Mouse (Mus musculus): Measurements from ENCODE around the gene Dph1. TPM values are rescaled to one million over a fixed set of nuclear protein-coding genes. Genes with fewer than 3 reads are reported as not detected.

The Dph1 gene
- total RNA-seq, 1 experiment: 32.8 TPM

GRCm38 (mm10) chr11:75160954-75161353 lies 30.1 kb downstream of the Dph1 start:
- no peak for TF ChIP-seq MAFK (IDR thresholded peaks at IDR 0.05; ENCODE audit: insufficient read depth, low read depth, low read length)
- TF ChIP-seq CHD2 (IDR thresholded peaks at IDR 0.05; ENCODE audit: low read depth, low read length): no peak
- TF ChIP-seq ZC3H11A (IDR thresholded peaks at IDR 0.05; ENCODE audit: borderline replicate concordance, low read depth, low read length): no peak
- TF ChIP-seq HCFC1 (IDR thresholded peaks at IDR 0.05; ENCODE audit: borderline replicate concordance, insufficient read depth, low read length): no peak
- no peak for TF ChIP-seq ZNF384 (IDR thresholded peaks at IDR 0.05; ENCODE audit: low read depth, low read length)
- Histone ChIP-seq H3K4me3 (ENCODE audit: insufficient read depth in 1 of 2, low read depth in 1 of 2, low read length in 2 of 2, poor library complexity in 1 of 2, severe bottlenecking in 1 of 2) (no peak overlapping the region), H3K36me3 (ENCODE audit: control insufficient read depth, insufficient read depth, low read length, poor library complexity, severe bottlenecking) (no peaks in the 10 kb centered on the region; the same call in 1 of the 2 replicates)

DNA sequence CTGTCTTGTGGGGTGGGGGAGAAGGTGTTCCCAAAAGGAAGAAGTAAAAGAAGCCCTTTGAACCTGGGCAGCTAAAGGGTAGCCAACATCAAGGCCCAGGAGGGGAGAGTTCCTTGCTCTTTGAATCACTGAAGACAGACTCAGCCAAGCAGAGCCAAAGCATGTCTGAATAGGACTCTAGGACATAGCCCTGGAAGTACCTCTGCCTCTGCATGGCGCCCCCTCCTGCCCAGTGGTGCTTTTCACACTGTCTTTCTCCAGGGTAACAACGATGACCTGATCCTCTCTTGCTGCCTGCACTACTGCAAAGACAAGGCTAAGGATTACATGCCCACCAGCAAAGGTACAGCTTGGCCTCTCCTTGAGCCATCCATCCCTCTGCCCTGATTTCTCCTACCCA lies 31.5 kb downstream of the Dph1 start:
- in situ Hi-C loops (cut with MboI; ENCODE audit: low sequenced_read_pairs in 2 of 2, unreplicated experiment in 2 of 2): no loop called here

More at GRCm38 (mm10) chr11:75160954-75161353, 30.1 kb downstream of the Dph1 start:
- Histone ChIP-seq H3K27ac (ENCODE audit: insufficient read depth, low read depth, low read length, poor library complexity, severe bottlenecking) (no peak overlapping the region), H3K9ac (ENCODE audit: insufficient read depth, low read depth, low read length, poor library complexity, severe bottlenecking) (no peak overlapping the region), H3K9me3 (ENCODE audit: control insufficient read depth, insufficient read depth, low read depth, low read length) (no peaks in the 10 kb centered on the region), H3K4me1 (ENCODE audit: control insufficient read depth in 2 of 2, insufficient read depth in 2 of 2, low read length in 2 of 2, poor library complexity in 1 of 2) (peaks cover 0 to 7% of the 10 kb centered on the region in 2 experiments; a peak in 1 of 4 replicates)
- no peak for DNase-seq (ENCODE audit: low read depth, low spot score)
- in situ Hi-C loops (cut with MboI; ENCODE audit: low sequenced_read_pairs in 2 of 2, unreplicated experiment in 2 of 2): no loop called here

GRCm38 (mm10) chr11:75158432-75158831 lies 32.6 kb downstream of the Dph1 start:
- Histone ChIP-seq H3K9ac (ENCODE audit: insufficient read depth, low read depth, low read length, poor library complexity, severe bottlenecking) (no peak overlapping the region), H3K9me3 (ENCODE audit: control insufficient read depth, insufficient read depth, low read depth, low read length) (no peaks in the 10 kb centered on the region), H3K4me1 (ENCODE audit: control insufficient read depth in 2 of 2, insufficient read depth in 2 of 2, low read length in 2 of 2, poor library complexity in 1 of 2) (no peaks in the 10 kb centered on the region), H3K4me3 (ENCODE audit: insufficient read depth in 1 of 2, low read depth in 1 of 2, low read length in 2 of 2, poor library complexity in 1 of 2, severe bottlenecking in 1 of 2) (no peak overlapping the region), H3K27ac (ENCODE audit: insufficient read depth, low read depth, low read length, poor library complexity, severe bottlenecking) (no peak overlapping the region), H3K36me3 (ENCODE audit: control insufficient read depth, insufficient read depth, low read length, poor library complexity, severe bottlenecking) (no peaks in the 10 kb centered on the region; the same call in 1 of the 2 replicates)
- in situ Hi-C loops (cut with MboI; ENCODE audit: low sequenced_read_pairs in 2 of 2, unreplicated experiment in 2 of 2): no loop called here
- no peak for DNase-seq (ENCODE audit: low read depth, low spot score)
- TF ChIP-seq ZNF384 (IDR thresholded peaks at IDR 0.05; ENCODE audit: low read depth, low read length) (no peak), ZC3H11A (IDR thresholded peaks at IDR 0.05; ENCODE audit: borderline replicate concordance, low read depth, low read length) (no peak), MAFK (IDR thresholded peaks at IDR 0.05; ENCODE audit: insufficient read depth, low read depth, low read length) (no peak), HCFC1 (IDR thresholded peaks at IDR 0.05; ENCODE audit: borderline replicate concordance, insufficient read depth, low read length) (no peak), CHD2 (IDR thresholded peaks at IDR 0.05; ENCODE audit: low read depth, low read length) (no peak)

More for the DNA sequence above, 31.5 kb downstream of the Dph1 start:
- no peaks in the 10 kb centered on the region for H3K4me1 ChIP-seq (ENCODE audit: control insufficient read depth in 2 of 2, insufficient read depth in 2 of 2, low read length in 2 of 2, poor library complexity in 1 of 2)
- no peak overlapping the region for H3K27ac ChIP-seq (ENCODE audit: insufficient read depth, low read depth, low read length, poor library complexity, severe bottlenecking)
- DNase-seq (ENCODE audit: low read depth, low spot score): no peak
- no peak for TF ChIP-seq CHD2 (IDR thresholded peaks at IDR 0.05; ENCODE audit: low read depth, low read length)
- peak; percentile 4; the same call in 1 of the 2 replicates for TF ChIP-seq ZC3H11A (IDR thresholded peaks at IDR 0.05; ENCODE audit: borderline replicate concordance, low read depth, low read length)
- no peaks in the 10 kb centered on the region; the same call in 1 of the 2 replicates for H3K36me3 ChIP-seq (ENCODE audit: control insufficient read depth, insufficient read depth, low read length, poor library complexity, severe bottlenecking)
- no peak overlapping the region for H3K9ac ChIP-seq (ENCODE audit: insufficient read depth, low read depth, low read length, poor library complexity, severe bottlenecking)
- H3K4me3 ChIP-seq (ENCODE audit: insufficient read depth in 1 of 2, low read depth in 1 of 2, low read length in 2 of 2, poor library complexity in 1 of 2, severe bottlenecking in 1 of 2): no peak overlapping the region
- H3K9me3 ChIP-seq (ENCODE audit: control insufficient read depth, insufficient read depth, low read depth, low read length): no peaks in the 10 kb centered on the region

DNA sequence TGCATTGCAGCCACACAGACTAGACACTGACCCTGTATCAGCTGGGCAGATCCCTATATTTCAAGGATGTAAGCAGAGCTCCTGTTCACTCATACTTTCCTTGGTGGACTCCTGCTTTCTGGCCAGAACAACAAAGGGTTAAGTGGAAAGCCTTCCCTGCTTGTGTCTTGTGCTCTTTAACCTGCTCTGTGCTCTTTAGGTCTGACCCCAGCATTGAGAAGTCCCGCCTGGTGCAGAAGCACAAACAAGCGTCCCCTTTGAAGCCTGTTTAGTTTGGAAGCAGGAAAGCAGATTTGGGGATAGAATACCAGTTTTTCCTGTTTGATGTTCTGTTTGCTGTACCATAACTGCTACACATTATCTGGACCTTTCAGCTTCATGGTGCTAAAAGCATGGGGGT lies 33.1 kb downstream of the Dph1 start:
- TF ChIP-seq ZNF384 (IDR thresholded peaks at IDR 0.05; ENCODE audit: low read depth, low read length) (no peak), ZC3H11A (IDR thresholded peaks at IDR 0.05; ENCODE audit: borderline replicate concordance, low read depth, low read length) (no peak)
- Histone ChIP-seq H3K36me3 (ENCODE audit: control insufficient read depth, insufficient read depth, low read length, poor library complexity, severe bottlenecking) (no peaks in the 10 kb centered on the region; the same call in 1 of the 2 replicates), H3K9ac (ENCODE audit: insufficient read depth, low read depth, low read length, poor library complexity, severe bottlenecking) (no peak overlapping the region), H3K27ac (ENCODE audit: insufficient read depth, low read depth, low read length, poor library complexity, severe bottlenecking) (no peak overlapping the region), H3K4me1 (ENCODE audit: control insufficient read depth in 2 of 2, insufficient read depth in 2 of 2, low read length in 2 of 2, poor library complexity in 1 of 2) (no peaks in the 10 kb centered on the region), H3K9me3 (ENCODE audit: control insufficient read depth, insufficient read depth, low read depth, low read length) (no peaks in the 10 kb centered on the region), H3K4me3 (ENCODE audit: insufficient read depth in 1 of 2, low read depth in 1 of 2, low read length in 2 of 2, poor library complexity in 1 of 2, severe bottlenecking in 1 of 2) (no peak overlapping the region)
- in situ Hi-C loops (cut with MboI; ENCODE audit: low sequenced_read_pairs in 2 of 2, unreplicated experiment in 2 of 2): no loop called here
- no peak for DNase-seq (ENCODE audit: low read depth, low spot score)

- in situ Hi-C loops (cut with MboI; ENCODE audit: low sequenced_read_pairs in 2 of 2, unreplicated experiment in 2 of 2): no loop called here
- no peaks in the 10 kb centered on the region for H3K4me1 ChIP-seq (ENCODE audit: control insufficient read depth in 2 of 2, insufficient read depth in 2 of 2, low read length in 2 of 2, poor library complexity in 1 of 2)
- TF ChIP-seq CHD2 (IDR thresholded peaks at IDR 0.05; ENCODE audit: low read depth, low read length) (no peak), ZC3H11A (IDR thresholded peaks at IDR 0.05; ENCODE audit: borderline replicate concordance, low read depth, low read length) (no peak), MAFK (IDR thresholded peaks at IDR 0.05; ENCODE audit: insufficient read depth, low read depth, low read length) (no peak), ZNF384 (IDR thresholded peaks at IDR 0.05; ENCODE audit: low read depth, low read length) (no peak), HCFC1 (IDR thresholded peaks at IDR 0.05; ENCODE audit: borderline replicate concordance, insufficient read depth, low read length) (no peak)
- no peak overlapping the region for H3K27ac ChIP-seq (ENCODE audit: insufficient read depth, low read depth, low read length, poor library complexity, severe bottlenecking)
- H3K9ac ChIP-seq (ENCODE audit: insufficient read depth, low read depth, low read length, poor library complexity, severe bottlenecking): no peak overlapping the region
- H3K9me3 ChIP-seq (ENCODE audit: control insufficient read depth, insufficient read depth, low read depth, low read length): no peaks in the 10 kb centered on the region
- H3K4me3 ChIP-seq (ENCODE audit: insufficient read depth in 1 of 2, low read depth in 1 of 2, low read length in 2 of 2, poor library complexity in 1 of 2, severe bottlenecking in 1 of 2): no peak overlapping the region
- DNase-seq (ENCODE audit: low read depth, low spot score): no peak
- H3K36me3 ChIP-seq (ENCODE audit: control insufficient read depth, insufficient read depth, low read length, poor library complexity, severe bottlenecking): no peaks in the 10 kb centered on the region
These were observed 34.0 kb downstream of the Dph1 start for GRCm38 (mm10) chr11:75157037-75157436.

All from ES-E14 (cell line).